Mouse (Mus musculus): ENCODE measurements around the gene Amdhd2.
"Not testable (repeated sequence)": the region's sequence is repeated elsewhere in the genome, so short reads cannot be mapped to it uniquely, and the experiment has no call there.

DNA sequence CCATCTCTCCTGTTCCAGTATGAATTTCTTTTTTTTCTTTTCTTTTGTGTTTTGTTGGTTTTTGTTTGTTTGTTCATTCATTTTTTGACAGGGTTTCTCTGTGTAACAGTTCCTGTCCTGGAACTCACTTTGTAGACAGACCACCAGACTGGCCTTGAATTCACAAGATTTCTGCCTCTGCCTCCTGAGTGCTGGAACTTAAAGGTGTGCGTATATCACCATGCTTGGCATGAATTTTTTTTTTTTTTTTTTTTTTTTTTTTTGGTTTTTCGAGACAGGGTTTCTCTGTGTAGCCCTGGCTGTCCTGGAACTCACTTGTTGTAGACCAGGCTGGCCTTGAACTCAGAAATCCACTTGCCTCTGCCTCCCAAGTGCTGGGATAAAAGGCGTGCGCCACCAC, 34.3 kb downstream of the Amdhd2 start:
- TF ChIP-seq POLR2A (IDR thresholded peaks at IDR 0.05; ENCODE audit: borderline replicate concordance, extremely low read depth, low read depth, low read length); CTCF (IDR thresholded peaks at IDR 0.05; ENCODE audit: insufficient read depth, low read length): not testable (repeated sequence)
